Mouse (Mus musculus) embryonic facial prominence, embryonic 11.5 days (tissue): ENCODE results near the gene Wdr41. TPM values are rescaled to one million over a fixed set of nuclear protein-coding genes. Genes with fewer than 3 reads are reported as not detected.
A peak's percentile ranks its signal among the peaks of the same experiment; 100 is the strongest.

Experiments
- ATAC-seq: fragments of 200-750 bp; cut with Nextera tagmentation; replicated peaks from 2 replicates; pipeline ENCODE4 v1.8.0; 2017; ENCODE audit warnings: low read depth; ENCODE audit not compliant: insufficient number of reproducible peaks, low FRiP score, low TSS enrichment
- DNase-seq: peaks from one replicate; pipeline ENCODE4 v3.0.0-alpha.2; 2015; ENCODE audit warnings: low spot score
- H3K27ac ChIP-seq: fragments of 300-500 bp; sonication (generic); replicated peaks from 2 replicates; pipeline ENCODE4 v1.5.1; 2014; ENCODE audit warnings: mild to moderate bottlenecking, low read depth, low read length, control low read depth
- H3K27me3 ChIP-seq: fragments of 300-500 bp; sonication (generic); 2 replicates; pipeline ENCODE4 v1.6.1; 2014; ENCODE audit warnings: mild to moderate bottlenecking, low read length, moderate library complexity, mixed read lengths; ENCODE audit not compliant: control insufficient read depth, insufficient read depth
- H3K36me3 ChIP-seq: fragments of 300-500 bp; sonication (generic); replicated peaks from 2 replicates; pipeline ENCODE4 v1.6.1; 2014; ENCODE audit warnings: low read depth, mild to moderate bottlenecking, low read length, moderate library complexity, mixed read lengths; ENCODE audit not compliant: control insufficient read depth, insufficient read depth
- H3K4me1 ChIP-seq: fragments of 300-500 bp; sonication (generic); 2 replicates; pipeline ENCODE4 v1.6.1; 2014; ENCODE audit warnings: low read length, mixed read lengths; ENCODE audit not compliant: control insufficient read depth, insufficient read depth
- H3K4me2 ChIP-seq: fragments of 300-500 bp; sonication (generic); 2 replicates; pipeline ENCODE4 v1.6.1; 2014; ENCODE audit warnings: low read depth, mild to moderate bottlenecking, control low read depth, low read length, moderate library complexity
- H3K4me3 ChIP-seq: fragments of 300-500 bp; sonication (generic); 2 replicates; pipeline ENCODE4 v1.5.1; 2014; ENCODE audit warnings: low read depth, low read length, control low read depth
- H3K9ac ChIP-seq: fragments of 300-500 bp; sonication (generic); replicated peaks from 2 replicates; pipeline ENCODE4 v1.6.1; 2014; ENCODE audit warnings: mild to moderate bottlenecking, control low read depth, low read length
- H3K9me3 ChIP-seq: fragments of 300-500 bp; sonication (generic); replicated peaks from 2 replicates; pipeline ENCODE4 v1.6.1; 2016; ENCODE audit warnings: mild to moderate bottlenecking, low read length, inconsistent platforms, mixed read lengths; ENCODE audit not compliant: control insufficient read depth
- WGBS: fragments of 180-500 bp; shearing (Covaris S2); extraction: QIAGEN DNeasy Blood & Tissue Kit; methylation state at CpG from one replicate; pipeline ENCODE4 v1.1.7; 2014; 5-methylcytosine and 5-hydroxymethylcytosine counted together
- polyA plus RNA-seq: library from polyadenylated mRNA; unstranded; fragments of >200 nt; fragmentation: Nextera tagmentation; extraction: Ambion mirVana; gene quantifications from 2 replicates; pipeline ENCODE4 v1.2.1, GENCODE M21; 2014

Gene Wdr41
- polyA plus RNA-seq, 1 experiment from 2014 or later = 21.1 TPM

- Histone ChIP-seq H3K27me3 (no peaks in the 10 kb centered on the region), H3K36me3 (no peaks in the 10 kb centered on the region), H3K4me3 (no peak overlapping the region), H3K4me2 (no peak overlapping the region), H3K9ac (no peak overlapping the region), H3K4me1 (no peaks in the 10 kb centered on the region), H3K9me3 (no peaks in the 10 kb centered on the region), H3K27ac (no peak overlapping the region)
- WGBS = 80% methylated on average over 6 of the region's 6 CpGs
- no peak for ATAC-seq
- DNase-seq = no peak
Measured at GRCm38 (mm10) chr13:95019345-95019744, 43.2 kb downstream of the Wdr41 start.

GRCm38 (mm10) chr13:95020216-95020615 lies 44.1 kb downstream of the Wdr41 start:
- Histone ChIP-seq H3K27ac (no peak overlapping the region), H3K9ac (no peak overlapping the region), H3K4me2 (no peak overlapping the region), H3K36me3 (no peaks in the 10 kb centered on the region), H3K4me3 (no peak overlapping the region), H3K9me3 (no peaks in the 10 kb centered on the region), H3K27me3 (no peaks in the 10 kb centered on the region), H3K4me1 (no peaks in the 10 kb centered on the region)
- ATAC-seq (no peak), DNase-seq (peak; percentile 10)
- 78% methylated on average over 6 of the region's 6 CpGs for WGBS

- Histone ChIP-seq H3K4me1 (no peaks in the 10 kb centered on the region), H3K36me3 (no peaks in the 10 kb centered on the region), H3K9ac (no peak overlapping the region), H3K27me3 (no peaks in the 10 kb centered on the region), H3K27ac (no peak overlapping the region), H3K9me3 (no peaks in the 10 kb centered on the region), H3K4me3 (no peak overlapping the region), H3K4me2 (no peak overlapping the region)
- 87% methylated on average over 6 of the region's 6 CpGs for WGBS
- ATAC-seq (no peak), DNase-seq (no peak)
Measured at GRCm38 (mm10) chr13:95030828-95031227, 54.7 kb downstream of the Wdr41 start.

DNA sequence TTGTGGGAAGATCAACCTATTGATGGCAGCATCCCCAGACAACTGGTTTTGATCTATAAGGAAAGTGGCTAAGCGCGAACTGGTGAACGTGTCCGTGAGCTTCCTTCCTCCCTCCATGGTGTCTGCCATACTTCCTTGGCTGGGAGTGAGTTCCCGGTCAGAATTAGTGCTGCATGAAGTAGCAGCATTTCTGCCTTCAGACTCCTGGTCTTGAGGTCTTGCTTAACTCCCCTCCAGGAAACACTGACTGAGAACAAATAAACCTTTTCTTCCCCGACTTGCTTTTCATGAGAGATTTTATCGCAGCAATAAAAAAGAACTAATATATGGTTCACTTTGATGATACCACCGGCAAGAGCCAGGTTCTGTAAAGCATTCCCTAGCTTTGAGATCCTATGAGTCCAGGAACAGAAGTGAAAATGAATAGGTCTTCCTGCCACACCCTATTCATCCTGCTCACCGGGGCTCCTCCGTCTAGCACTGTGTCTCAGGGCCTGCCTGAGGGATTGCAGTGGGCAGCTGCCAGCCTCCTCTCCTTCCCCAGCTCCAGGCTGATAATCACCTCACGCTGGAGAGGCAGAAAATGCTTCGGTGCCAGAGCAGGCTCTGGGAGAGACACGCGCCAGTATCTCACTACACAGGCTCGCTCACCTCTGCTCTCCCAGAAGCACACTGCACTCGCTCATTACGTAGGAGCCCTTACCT lies 56.1 kb downstream of the Wdr41 start:
- Histone ChIP-seq H3K27ac (no peak overlapping the region), H3K4me3 (no peak overlapping the region), H3K36me3 (no peaks in the 10 kb centered on the region), H3K4me1 (no peaks in the 10 kb centered on the region), H3K4me2 (no peak overlapping the region), H3K27me3 (no peaks in the 10 kb centered on the region), H3K9me3 (no peaks in the 10 kb centered on the region), H3K9ac (no peak overlapping the region)
- no peak for ATAC-seq
- WGBS = 79% methylated on average over 17 of the region's 17 CpGs
- DNase-seq = no peak

DNA sequence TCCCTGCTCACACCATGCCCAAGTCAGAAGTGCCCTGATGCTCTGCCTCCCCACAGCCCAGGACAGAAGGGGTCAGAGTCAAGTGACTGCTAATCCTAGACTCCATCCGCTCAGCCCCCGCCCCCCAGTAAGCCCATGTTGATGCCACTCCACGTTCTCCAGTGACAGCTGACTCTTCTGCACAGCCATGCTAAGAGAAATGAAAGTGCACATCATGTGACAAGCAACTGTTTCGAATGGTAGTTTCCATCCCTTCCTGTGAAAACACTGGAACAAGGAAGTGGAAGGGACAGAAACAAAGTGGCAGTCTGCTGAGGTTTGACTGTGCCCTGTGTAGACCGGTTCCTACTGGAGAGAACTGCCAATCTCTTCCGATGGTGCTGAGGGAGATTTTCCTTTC lies 56.8 kb downstream of the Wdr41 start:
- Histone ChIP-seq H3K4me2 (no peak overlapping the region), H3K27ac (no peak overlapping the region), H3K27me3 (no peaks in the 10 kb centered on the region), H3K4me3 (no peak overlapping the region), H3K9me3 (no peaks in the 10 kb centered on the region), H3K9ac (no peak overlapping the region), H3K4me1 (no peaks in the 10 kb centered on the region), H3K36me3 (no peaks in the 10 kb centered on the region)
- DNase-seq = no peak
- no peak for ATAC-seq
- 83% methylated on average over 6 of the region's 6 CpGs for WGBS

- no peaks in the 10 kb centered on the region for H3K27me3 ChIP-seq
- H3K27ac ChIP-seq = no peak overlapping the region
- H3K9ac ChIP-seq = no peak overlapping the region
- ATAC-seq (no peak), DNase-seq (no peak)
- no peaks in the 10 kb centered on the region for H3K36me3 ChIP-seq
- no peaks in the 10 kb centered on the region for H3K9me3 ChIP-seq
- H3K4me3 ChIP-seq = no peak overlapping the region
- no peak overlapping the region for H3K4me2 ChIP-seq
- no peaks in the 10 kb centered on the region for H3K4me1 ChIP-seq
- WGBS = 83% methylated on average over 9 of the region's 9 CpGs
Measured at GRCm38 (mm10) chr13:95034094-95034493, 58.0 kb downstream of the Wdr41 start.

- 88% methylated on average over 2 of the region's 2 CpGs for WGBS
Measured at GRCm38 (mm10) chr13:95034715-95035114, 58.6 kb downstream of the Wdr41 start.

GRCm38 (mm10) chr13:95038200-95038599 lies 62.1 kb downstream of the Wdr41 start:
- Histone ChIP-seq H3K9me3 (no peaks in the 10 kb centered on the region), H3K27me3 (no peaks in the 10 kb centered on the region), H3K36me3 (no peaks in the 10 kb centered on the region), H3K4me1 (no peaks in the 10 kb centered on the region), H3K4me2 (no peak overlapping the region), H3K9ac (no peak overlapping the region), H3K27ac (no peak overlapping the region), H3K4me3 (no peak overlapping the region)
- WGBS = 83% methylated on average over 4 of the region's 4 CpGs
- ATAC-seq (no peak), DNase-seq (no peak)

More at GRCm38 (mm10) chr13:95034715-95035114, 58.6 kb downstream of the Wdr41 start:
- Histone ChIP-seq H3K9ac (no peak overlapping the region), H3K4me3 (no peak overlapping the region), H3K27me3 (no peaks in the 10 kb centered on the region), H3K27ac (no peak overlapping the region), H3K36me3 (no peaks in the 10 kb centered on the region), H3K4me2 (no peak overlapping the region), H3K9me3 (no peaks in the 10 kb centered on the region), H3K4me1 (no peaks in the 10 kb centered on the region)
- ATAC-seq (no peak), DNase-seq (no peak)
